Mouse (Mus musculus) limb, embryonic 11.5 days (tissue): ENCODE data around the gene Pphln1. TPM values are rescaled to one million over a fixed set of nuclear protein-coding genes. Genes with fewer than 3 reads are reported as not detected.

ENCODE experiments used
- ATAC-seq: fragments of 200-750 bp; cut with Nextera tagmentation; 2 replicates; pipeline ENCODE4 v1.8.0; 2017; ENCODE audit warnings: low read depth; ENCODE audit not compliant: insufficient number of reproducible peaks, low FRiP score, low TSS enrichment
- DNase-seq: peaks from one replicate; pipeline ENCODE4 v3.0.0-alpha.2; 2015; ENCODE audit warnings: low spot score
- H3K27ac ChIP-seq: fragments of 300-500 bp; sonication (generic); replicated peaks from 2 replicates; pipeline ENCODE4 v1.5.1; 2014; ENCODE audit warnings: low read depth, mild to moderate bottlenecking, low read length
- H3K27me3 ChIP-seq: fragments of 300-500 bp; sonication (generic); 2 replicates; pipeline ENCODE4 v1.6.1; 2014; ENCODE audit warnings: mild to moderate bottlenecking, low read length, mixed read lengths; ENCODE audit not compliant: control insufficient read depth, insufficient read depth
- H3K36me3 ChIP-seq: fragments of 300-500 bp; sonication (generic); 2 replicates; pipeline ENCODE4 v1.6.1; 2014; ENCODE audit warnings: mild to moderate bottlenecking, low read length, moderate library complexity, mixed read lengths; ENCODE audit not compliant: control insufficient read depth, insufficient read depth
- H3K4me1 ChIP-seq: fragments of 300-500 bp; sonication (generic); 2 replicates; pipeline ENCODE4 v1.6.1; 2014; ENCODE audit warnings: low read length, mixed read lengths; ENCODE audit not compliant: control insufficient read depth, insufficient read depth
- H3K4me2 ChIP-seq: fragments of 300-500 bp; sonication (generic); 2 replicates; pipeline ENCODE4 v1.6.1; 2014; ENCODE audit warnings: low read depth, mild to moderate bottlenecking, moderate library complexity; ENCODE audit not compliant: severe bottlenecking
- H3K4me3 ChIP-seq: fragments of 300-500 bp; sonication (generic); 2 replicates; pipeline ENCODE4 v1.5.1; 2014; ENCODE audit warnings: low read depth, low read length
- H3K9ac ChIP-seq: fragments of 300-500 bp; sonication (generic); 2 replicates; pipeline ENCODE4 v1.6.1; 2014; ENCODE audit warnings: mild to moderate bottlenecking, low read length
- H3K9me3 ChIP-seq: fragments of 300-500 bp; sonication (generic); 2 replicates; pipeline ENCODE4 v1.6.1; 2016; ENCODE audit warnings: low read length; ENCODE audit not compliant: control insufficient read depth
- WGBS: fragments of 180-500 bp; shearing (Covaris S2); extraction: QIAGEN DNeasy Blood & Tissue Kit; methylation state at CpG from one replicate; pipeline ENCODE4 v1.1.7; 2014; 5-methylcytosine and 5-hydroxymethylcytosine counted together
- polyA plus RNA-seq: library from polyadenylated mRNA; unstranded; fragments of >200 nt; fragmentation: Nextera tagmentation; extraction: Ambion mirVana; gene quantifications from 2 replicates; pipeline ENCODE4 v1.2.1, GENCODE M21; 2014

The Pphln1 gene
- polyA plus RNA-seq, 1 experiment from 2014 or later, result 66.6 TPM

DNA sequence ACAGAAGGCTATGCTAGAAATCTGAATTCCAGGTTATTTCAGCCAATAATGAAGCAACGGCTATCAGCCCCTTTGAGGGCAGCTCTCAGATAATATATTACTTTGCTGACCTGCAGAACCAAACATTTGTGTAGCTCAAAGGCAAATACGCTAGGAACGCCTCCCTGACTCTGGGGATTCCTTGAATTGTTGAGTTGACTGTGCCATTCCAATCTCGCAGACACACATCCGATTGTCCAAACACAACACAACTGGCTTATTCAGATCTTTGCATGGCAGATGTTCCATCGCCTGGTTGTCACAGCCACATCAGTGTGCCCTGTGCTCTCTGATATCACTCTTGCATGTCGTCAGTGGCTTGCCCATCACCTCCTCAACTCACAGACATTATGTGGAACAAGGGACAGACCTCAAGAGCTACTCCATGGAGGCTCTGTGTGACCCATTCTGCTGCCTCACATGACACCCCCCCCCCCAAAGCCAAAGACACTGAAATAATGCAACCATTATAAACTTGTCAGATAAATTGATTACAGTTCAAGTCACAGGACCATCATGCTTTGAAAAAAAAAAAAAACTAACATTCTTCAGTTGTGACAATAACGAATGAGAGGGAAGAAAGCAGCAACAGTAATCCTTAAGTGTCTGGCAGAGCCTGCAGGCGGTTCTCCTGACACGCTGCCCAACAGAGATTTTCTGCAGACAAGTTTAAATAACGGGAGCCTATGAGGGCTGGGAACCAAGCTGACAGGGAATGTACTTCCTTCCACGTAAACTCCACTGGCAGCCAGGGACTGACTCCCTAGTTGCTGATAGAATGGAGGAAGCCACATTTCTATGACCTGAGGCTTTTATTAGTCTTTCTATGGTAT is 131.9 kb downstream of the Pphln1 start:
- no peak overlapping the region for H3K4me3 ChIP-seq

DNA sequence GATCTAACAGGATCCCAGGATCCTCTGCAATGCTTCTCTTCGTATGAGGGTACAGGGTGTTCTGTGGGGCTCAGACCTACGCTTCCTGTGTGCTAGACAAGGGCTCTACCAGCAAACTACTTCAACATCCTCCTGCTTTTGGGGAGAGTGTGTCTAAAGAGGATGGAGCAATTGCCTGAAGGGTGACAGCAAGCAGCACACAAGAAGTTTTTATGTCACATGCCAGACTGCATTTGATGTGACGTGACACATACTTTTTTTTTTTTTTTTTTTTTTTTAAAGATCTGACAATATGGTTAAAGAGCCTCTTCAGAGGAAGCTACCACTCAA is 132.5 kb downstream of the Pphln1 start:
- Histone ChIP-seq H3K4me1 (peaks cover 7% of the 10 kb centered on the region; the same call in 1 of the 2 replicates), H3K27ac (no peak overlapping the region)

More for the DNA sequence above, 131.9 kb downstream of the Pphln1 start:
- Histone ChIP-seq H3K9ac (no peak overlapping the region), H3K36me3 (no peaks in the 10 kb centered on the region), H3K4me2 (no peak overlapping the region), H3K27me3 (no peaks in the 10 kb centered on the region), H3K9me3 (no peaks in the 10 kb centered on the region), H3K4me1 (peaks cover 7% of the 10 kb centered on the region; the same call in 1 of the 2 replicates), H3K27ac (no peak overlapping the region)
- ATAC-seq, result no peak
- no peak for DNase-seq
- 49% methylated on average over 12 of the region's 12 CpGs for WGBS

DNA sequence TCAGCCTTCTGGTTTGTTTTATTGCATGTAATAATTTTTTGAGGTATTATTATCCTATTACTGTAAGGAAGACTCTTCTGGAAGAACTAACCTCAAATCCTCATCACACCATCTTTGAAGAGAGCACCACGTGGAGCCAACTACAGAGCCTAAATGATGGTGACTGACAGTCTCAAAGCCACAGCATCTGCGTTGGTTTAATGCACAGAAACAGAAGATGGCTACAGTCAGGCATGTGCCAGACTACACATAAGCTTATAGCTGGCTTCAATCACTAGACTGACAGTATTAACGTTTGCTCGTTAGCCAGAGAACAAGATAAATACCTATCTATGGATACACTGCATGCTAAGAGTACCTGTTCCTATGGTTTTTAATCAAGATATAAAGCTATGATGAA is 138.0 kb downstream of the Pphln1 start:
- no peak overlapping the region for H3K27ac ChIP-seq
- no peak overlapping the region for H3K9ac ChIP-seq
- WGBS, result 74% methylated on average over 4 of the region's 4 CpGs
- no peaks in the 10 kb centered on the region for H3K9me3 ChIP-seq
- H3K4me2 ChIP-seq, result no peak overlapping the region
- H3K36me3 ChIP-seq, result no peaks in the 10 kb centered on the region
- no peaks in the 10 kb centered on the region for H3K27me3 ChIP-seq
- H3K4me1 ChIP-seq, result peaks cover 5% of the 10 kb centered on the region; the same call in 1 of the 2 replicates
- ATAC-seq, result no peak
- H3K4me3 ChIP-seq, result no peak overlapping the region
- no peak for DNase-seq

More for the DNA sequence above, 132.5 kb downstream of the Pphln1 start:
- Histone ChIP-seq H3K4me2 (no peak overlapping the region), H3K4me3 (no peak overlapping the region), H3K9ac (no peak overlapping the region), H3K27me3 (no peaks in the 10 kb centered on the region), H3K36me3 (no peaks in the 10 kb centered on the region), H3K9me3 (no peaks in the 10 kb centered on the region)
- DNase-seq (no peak), ATAC-seq (no peak)
- WGBS, result 80% methylated on average over 3 of the region's 3 CpGs

DNA sequence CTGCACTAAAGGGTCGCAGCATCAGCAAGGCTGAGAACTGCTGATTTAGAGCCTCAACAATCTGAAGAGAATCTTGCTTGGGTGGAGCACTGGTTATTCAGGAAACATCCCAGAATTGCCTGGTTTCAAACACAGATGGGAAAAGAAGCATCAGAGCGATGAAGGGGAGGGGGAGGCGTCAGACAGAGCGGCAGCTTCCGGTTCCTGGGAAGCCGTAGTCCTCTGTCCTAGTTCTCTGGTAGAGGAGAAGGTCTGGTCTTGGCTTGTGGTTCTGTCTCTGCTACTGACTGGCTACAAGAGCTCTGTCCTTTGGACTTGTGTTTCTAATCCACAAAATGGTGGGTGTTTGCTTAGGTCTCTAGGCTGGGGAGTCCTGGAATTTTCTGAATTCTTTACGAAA is 139.6 kb downstream of the Pphln1 start:
- H3K27ac ChIP-seq, result peak overlapping the region; percentile 21; the same call in 1 of the 2 replicates

DNA sequence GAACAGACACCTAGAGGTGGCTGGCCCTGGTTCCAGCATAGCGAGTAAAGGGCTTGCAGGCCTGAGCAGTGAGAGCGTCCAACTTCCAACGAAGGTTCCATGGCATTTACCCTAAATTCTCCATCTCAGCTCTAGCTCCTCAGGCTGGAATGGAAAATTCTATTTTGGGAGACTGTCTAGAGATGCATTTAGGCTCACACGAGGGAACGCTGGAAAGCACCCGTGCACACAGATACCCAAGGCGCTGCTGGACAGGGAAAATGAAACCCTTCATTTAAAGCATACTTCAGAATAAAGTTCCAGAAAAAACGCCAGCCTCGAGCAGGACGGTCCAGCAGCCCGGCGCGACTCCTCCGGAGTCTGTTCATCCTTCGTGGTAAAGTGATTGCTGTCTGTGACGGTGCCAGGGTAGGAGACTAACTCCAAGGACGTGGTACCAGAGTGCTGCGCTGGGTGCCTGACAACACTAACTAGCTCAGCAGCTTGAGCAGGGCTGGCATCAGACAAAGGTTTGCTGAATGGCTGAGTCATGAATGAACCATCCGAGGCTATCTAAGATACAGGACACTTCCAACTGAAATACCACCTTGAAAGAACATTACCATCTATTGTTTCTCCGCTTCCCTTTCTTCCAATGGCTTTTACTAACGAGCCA is 140.5 kb downstream of the Pphln1 start:
- H3K4me2 ChIP-seq, result no peak overlapping the region
- no peak overlapping the region for H3K9ac ChIP-seq
- H3K4me3 ChIP-seq, result no peak overlapping the region
- DNase-seq (no peak), ATAC-seq (no peak)
- H3K27ac ChIP-seq, result no peak overlapping the region
- H3K36me3 ChIP-seq, result no peaks in the 10 kb centered on the region
- H3K9me3 ChIP-seq, result no peaks in the 10 kb centered on the region
- 89% methylated on average over 21 of the region's 21 CpGs for WGBS
- peaks cover 5% of the 10 kb centered on the region; the same call in 1 of the 2 replicates for H3K4me1 ChIP-seq
- no peaks in the 10 kb centered on the region for H3K27me3 ChIP-seq

More for the DNA sequence above, 139.6 kb downstream of the Pphln1 start:
- WGBS, result 79% methylated on average over 7 of the region's 7 CpGs
- Histone ChIP-seq H3K27me3 (no peaks in the 10 kb centered on the region), H3K9me3 (no peaks in the 10 kb centered on the region), H3K4me2 (no peak overlapping the region), H3K4me3 (no peak overlapping the region), H3K36me3 (no peaks in the 10 kb centered on the region), H3K4me1 (peaks cover 5% of the 10 kb centered on the region; the same call in 1 of the 2 replicates), H3K9ac (no peak overlapping the region)
- ATAC-seq (no peak), DNase-seq (no peak)

DNA sequence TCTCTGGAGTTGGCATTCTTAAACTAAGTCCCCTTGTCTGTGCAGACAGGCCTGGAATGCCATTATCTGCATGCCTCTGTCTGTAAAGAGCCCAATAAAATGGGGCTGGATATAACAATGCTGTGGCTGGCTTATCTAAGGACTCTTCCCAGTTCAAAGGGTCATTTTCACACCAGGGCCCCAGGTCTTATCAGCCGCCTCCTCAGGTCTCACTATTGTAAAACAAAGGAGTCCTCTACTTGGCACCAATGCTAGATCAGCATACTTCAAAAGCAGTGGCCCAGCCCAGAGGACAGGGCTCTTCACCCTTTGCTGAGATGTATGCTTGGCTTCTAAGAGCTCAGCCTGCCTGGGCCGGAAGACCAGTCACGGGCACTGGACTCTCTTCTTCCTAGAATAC is 141.3 kb downstream of the Pphln1 start:
- H3K4me3 ChIP-seq, result no peak overlapping the region
- H3K36me3 ChIP-seq, result no peaks in the 10 kb centered on the region
- no peak overlapping the region for H3K4me2 ChIP-seq
- no peak overlapping the region for H3K27ac ChIP-seq
- H3K4me1 ChIP-seq, result peaks cover 5% of the 10 kb centered on the region; the same call in 1 of the 2 replicates
- H3K9me3 ChIP-seq, result no peaks in the 10 kb centered on the region
- 46% methylated on average over 3 of the region's 3 CpGs for WGBS
- ATAC-seq, result no peak
- no peak overlapping the region for H3K9ac ChIP-seq
- H3K27me3 ChIP-seq, result no peaks in the 10 kb centered on the region
- no peak for DNase-seq

Other genes starting within 250 kb of the Pphln1 start
- 22.6 and 26.3 TPM in 2 replicates for gene Gxylt1, start 123.2 kb upstream of the Pphln1 start, polyA plus RNA-seq
- gene Yaf2, start 61.4 kb upstream of the Pphln1 start, polyA plus RNA-seq, result 99.0 and 109 TPM in 2 replicates
- gene Zcrb1, start within 50 bp of the Pphln1 start, polyA plus RNA-seq, result 158 and 166 TPM in 2 replicates
- gene Prickle1, start 197.5 kb downstream of the Pphln1 start, polyA plus RNA-seq, result 30.0 and 32.6 TPM in 2 replicates